Mouse (Mus musculus): ENCODE data around the gene Adamts18.
"Not testable (repeated sequence)": the region's sequence is repeated elsewhere in the genome, so short reads cannot be mapped to it uniquely, and the experiment has no call there.

The Adamts18 gene

DNA sequence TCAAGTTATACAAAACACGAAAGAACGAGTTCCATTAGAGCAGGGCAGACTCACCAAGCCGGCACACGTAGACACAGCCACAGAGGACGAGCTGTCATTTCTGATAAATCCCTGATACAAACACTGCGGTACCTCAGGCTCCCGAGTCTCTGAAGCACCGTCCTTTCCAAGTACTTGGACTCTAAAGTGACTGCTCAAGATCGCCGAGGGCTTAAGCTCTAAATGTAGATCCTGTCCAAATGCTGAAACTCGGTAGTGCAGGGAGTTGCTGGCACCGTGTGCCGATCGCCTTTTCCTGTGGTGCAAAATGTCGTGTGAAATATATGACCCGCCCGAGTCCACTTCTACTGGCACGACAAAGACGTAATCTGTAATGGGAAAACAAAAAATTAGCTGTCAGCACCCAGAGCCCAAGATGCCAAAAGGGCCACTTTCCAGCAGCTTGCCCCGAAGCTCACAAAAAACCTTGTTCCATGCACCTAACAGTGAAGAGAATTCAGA, 3.7 kb downstream of the Adamts18 start:
- DNase-seq (ENCODE audit: low read depth, low spot score) = peak; percentile 48

DNA sequence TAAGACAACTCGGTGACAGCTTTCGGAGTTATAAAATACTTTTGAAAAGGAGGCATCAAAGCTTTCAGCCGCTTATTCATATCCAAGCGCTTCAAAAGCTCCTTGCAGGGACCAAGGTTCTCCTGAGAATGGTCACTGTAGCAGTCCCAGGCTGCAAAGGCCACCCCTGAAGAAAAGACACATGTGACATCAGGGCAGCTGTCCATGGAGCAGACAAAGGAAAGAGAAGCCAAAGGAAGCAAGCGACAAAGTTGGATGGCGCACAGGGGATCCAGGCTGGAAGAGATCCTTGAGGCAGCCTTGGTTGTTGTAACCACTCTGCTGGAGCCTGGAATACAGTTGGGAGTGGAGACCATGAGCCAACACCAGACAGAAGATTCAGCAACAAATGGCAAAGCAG, 10.3 kb downstream of the Adamts18 start:
- DNase-seq (ENCODE audit: low read depth, low spot score) = no peak

DNA sequence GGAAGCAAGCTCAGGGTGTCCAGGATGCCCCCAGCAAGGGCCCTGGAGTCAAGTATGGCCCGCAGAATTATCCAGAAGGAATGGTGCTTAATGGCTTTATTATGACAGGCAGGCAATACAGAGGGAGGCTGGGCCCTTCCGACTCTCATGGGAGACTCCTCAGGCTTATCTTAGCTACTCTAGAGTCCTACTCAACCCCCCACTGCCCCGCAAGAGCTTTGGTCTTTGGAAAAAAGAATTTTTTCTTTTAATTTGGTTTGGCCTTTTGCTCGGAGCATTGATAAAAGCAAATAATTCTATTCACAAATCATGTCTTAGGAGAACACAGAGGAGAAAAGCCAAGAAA, 11.0 kb downstream of the Adamts18 start:
- no peak for DNase-seq (ENCODE audit: low read depth, low spot score)

DNA sequence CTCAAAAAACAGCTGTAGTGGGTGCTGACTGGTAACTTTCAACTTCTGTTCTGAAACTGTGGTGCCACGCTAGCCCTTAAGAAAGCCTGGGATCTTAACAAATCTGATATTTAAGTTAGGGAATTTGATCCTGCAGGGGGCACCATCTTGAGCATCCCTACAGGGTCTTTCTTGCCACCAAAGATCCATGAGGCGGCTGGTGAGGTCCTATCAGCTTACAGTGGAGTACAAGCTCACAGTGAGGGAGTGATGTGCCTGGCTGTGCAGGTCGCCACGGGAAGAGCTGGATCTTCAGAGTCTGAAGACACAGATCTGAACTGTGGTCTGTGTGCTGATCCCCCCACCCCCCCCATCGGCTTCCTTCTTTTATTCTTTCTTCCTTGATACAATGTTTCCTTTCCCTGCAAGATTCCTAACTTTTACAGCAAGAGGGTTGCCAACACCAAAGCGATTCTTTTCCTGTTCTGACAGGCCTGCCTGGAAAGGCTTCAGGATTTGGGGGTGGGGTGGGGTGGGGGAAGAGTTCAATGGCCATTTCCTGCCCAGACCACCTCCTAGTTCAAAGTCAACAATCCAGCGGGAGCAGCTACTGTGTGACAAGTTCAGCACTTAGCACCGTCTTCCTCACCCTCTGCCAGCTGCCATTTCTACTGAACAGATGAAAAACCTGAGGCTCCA, 11.5 kb downstream of the Adamts18 start:
- no peak for DNase-seq (ENCODE audit: low read depth, low spot score)

DNA sequence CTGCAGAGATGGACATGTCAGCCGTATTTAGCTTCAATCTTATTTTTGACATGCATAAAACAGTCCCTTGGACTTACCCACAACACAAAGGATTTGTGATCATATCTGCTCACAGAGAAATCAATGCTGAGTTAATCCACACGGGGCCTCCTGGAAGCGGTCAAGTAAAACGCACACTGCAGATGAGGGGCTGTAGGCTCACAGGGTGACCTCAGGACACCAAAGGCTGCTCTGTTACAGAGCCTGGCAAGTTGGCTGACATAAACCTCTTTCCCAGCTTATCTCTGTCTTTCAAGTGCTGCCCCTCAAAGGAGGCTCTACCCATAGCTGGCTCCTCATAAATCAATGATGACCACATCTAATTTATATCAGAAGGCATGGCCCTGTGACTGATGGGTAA, 14.9 kb downstream of the Adamts18 start:
- DNase-seq (ENCODE audit: low read depth, low spot score) = no peak

DNA sequence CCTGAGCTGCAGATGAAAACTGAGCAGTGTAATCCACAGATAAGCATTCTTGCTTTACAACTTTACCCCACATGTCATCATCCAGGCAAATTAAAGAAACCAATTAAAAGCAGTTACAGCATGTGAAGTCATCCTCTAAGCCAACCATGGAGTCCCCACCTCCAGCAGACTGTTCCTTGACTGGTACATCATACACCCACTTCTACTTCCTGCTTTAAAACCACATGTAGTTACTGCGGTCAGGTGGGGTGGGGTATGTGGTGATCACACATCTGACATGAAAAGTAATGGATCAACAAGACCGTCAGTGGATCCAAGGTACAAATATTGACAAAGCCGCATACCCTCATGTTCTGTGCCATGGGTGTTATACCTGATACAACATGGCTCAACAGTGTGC, 21.3 kb downstream of the Adamts18 start:
- DNase-seq (ENCODE audit: low read depth, low spot score) = no peak

DNA sequence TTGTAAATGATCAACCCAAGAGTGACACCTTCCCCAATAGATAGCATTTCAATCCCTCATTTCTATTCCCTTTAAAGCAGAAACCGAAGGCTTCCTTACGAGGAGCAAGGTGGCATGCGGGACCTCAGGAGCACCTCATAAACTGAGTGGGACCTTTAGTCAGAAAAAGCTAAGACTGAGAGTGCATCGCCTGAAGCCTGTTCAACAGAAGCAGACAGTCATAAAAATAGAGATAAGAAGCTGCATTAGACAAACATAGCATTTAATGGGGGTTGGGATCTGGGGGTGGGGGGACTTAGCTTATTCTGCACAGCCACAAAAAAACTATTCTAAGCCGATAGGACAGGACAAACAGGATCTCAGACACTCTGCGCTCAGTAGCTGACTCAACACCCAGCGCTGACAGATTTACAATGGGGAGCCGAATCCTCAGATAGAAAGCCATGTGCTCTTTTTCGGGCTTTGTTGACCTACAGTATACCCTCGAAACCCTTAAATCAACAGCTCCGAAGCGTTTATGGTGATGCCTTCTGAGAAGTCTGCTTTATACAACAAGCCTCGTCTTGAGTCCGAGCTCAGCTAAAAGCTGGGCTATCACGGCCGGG, 27.5 kb downstream of the Adamts18 start:
- DNase-seq (ENCODE audit: low read depth, low spot score) = peak; percentile 3

DNA sequence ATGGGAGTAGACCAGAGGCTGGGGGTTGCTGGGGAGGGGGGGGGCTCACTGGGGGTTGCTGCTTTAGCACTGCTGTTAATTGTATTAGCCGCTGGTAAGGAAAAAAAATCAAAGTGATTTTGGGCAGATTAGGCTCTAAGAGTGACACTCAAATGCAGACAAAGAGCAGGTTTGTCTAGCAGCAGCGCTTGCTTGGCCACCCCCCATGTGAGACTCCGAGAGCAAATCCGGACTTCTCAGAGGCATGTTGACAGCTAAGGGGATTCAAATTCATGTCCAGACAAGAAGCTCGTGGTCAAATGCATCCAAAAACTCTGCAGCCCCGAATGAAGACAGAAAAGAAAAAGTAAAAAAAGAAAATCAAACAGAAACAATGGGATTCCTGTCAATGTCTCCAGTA, 34.6 kb downstream of the Adamts18 start:
- DNase-seq (ENCODE audit: low read depth, low spot score) = no peak

GRCm38 (mm10) chr8:113811521-113811920, 37.0 kb downstream of the Adamts18 start:
- peak; percentile 73 for DNase-seq (ENCODE audit: low read depth, low spot score)

- no peak for DNase-seq (ENCODE audit: low read depth, low spot score)
Measured at GRCm38 (mm10) chr8:113809929-113810328, 38.6 kb downstream of the Adamts18 start.

- no peak for DNase-seq (ENCODE audit: low read depth, low spot score)
Measured at GRCm38 (mm10) chr8:113803830-113804611, 44.5 kb downstream of the Adamts18 start.

DNA sequence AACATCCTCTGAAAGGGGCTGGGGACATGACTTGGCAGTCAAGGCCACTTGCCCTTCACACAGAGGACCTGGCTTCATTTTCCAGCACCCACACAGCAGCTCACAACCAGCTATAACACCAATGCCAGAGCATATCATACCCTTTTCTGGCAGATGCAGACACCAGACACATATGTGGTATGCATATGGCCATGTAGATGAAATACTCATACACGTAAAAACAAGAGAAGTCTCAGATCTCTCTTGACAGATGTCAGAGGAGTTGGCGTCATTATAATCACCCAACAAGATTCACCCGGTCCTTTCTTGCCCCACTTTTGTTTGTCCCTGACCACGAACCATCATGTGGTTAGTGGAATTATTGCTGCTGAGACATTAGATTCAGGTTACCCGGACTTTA, 47.0 kb downstream of the Adamts18 start:
- no peak for DNase-seq (ENCODE audit: low read depth, low spot score)

DNA sequence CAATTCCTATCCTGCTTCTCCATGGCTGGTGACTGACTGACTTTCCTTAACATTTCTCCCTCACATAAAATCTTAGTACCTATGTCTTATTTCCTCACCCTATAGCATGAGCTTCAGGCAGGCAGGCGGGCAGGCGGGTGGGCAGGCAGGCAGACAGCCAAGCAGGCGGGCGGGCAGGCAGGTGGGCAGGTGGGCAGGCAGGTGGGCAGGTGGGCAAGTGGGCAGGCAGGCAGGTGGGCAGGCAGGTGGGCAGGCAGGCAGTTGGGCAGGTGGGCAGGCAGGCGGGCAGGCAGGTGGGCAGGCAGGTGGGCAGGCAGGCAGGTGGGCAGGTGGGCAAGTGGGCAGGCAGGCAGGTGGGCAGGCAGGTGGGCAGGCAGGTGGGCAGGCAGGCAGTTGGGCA, 48.0 kb downstream of the Adamts18 start:
- not testable (repeated sequence) for DNase-seq (ENCODE audit: low read depth, low spot score)

DNA sequence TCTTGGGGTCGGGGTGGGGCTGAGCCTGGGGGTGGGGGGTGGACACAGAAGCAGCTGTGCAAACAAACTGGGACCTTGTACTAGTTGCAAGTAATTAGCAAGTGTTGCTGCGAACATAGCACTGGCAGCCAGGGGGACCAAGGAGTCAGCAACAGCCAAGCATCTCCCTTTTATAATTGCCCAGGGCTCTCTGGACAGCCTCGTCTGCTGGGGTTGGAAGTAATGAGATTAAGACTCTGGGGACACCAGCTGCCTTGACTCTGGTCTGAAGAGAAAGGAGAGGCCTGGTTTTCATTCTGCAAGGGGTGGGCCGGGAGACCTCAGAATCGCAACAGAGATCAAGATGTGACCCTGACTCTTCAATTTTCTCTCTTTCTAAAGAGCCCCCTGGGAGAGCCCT, 49.0 kb downstream of the Adamts18 start:
- DNase-seq (ENCODE audit: low read depth, low spot score) = no peak

GRCm38 (mm10) chr8:113791856-113792255, 56.7 kb downstream of the Adamts18 start:
- peak; percentile 27 for DNase-seq (ENCODE audit: low read depth, low spot score)

- peak; percentile 49 for DNase-seq (ENCODE audit: low read depth, low spot score)
Measured at GRCm38 (mm10) chr8:113791061-113791460, 57.5 kb downstream of the Adamts18 start.

GRCm38 (mm10) chr8:113783711-113784110, 64.8 kb downstream of the Adamts18 start:
- no peak for DNase-seq (ENCODE audit: low read depth, low spot score)

GRCm38 (mm10) chr8:113781554-113781953, 67.0 kb downstream of the Adamts18 start:
- DNase-seq (ENCODE audit: low read depth, low spot score) = no peak

- DNase-seq (ENCODE audit: low read depth, low spot score) = no peak
Measured at GRCm38 (mm10) chr8:113775361-113775760, 73.2 kb downstream of the Adamts18 start.

GRCm38 (mm10) chr8:113768861-113769410, 79.6 kb downstream of the Adamts18 start:
- no peak for DNase-seq (ENCODE audit: low read depth, low spot score)

DNA sequence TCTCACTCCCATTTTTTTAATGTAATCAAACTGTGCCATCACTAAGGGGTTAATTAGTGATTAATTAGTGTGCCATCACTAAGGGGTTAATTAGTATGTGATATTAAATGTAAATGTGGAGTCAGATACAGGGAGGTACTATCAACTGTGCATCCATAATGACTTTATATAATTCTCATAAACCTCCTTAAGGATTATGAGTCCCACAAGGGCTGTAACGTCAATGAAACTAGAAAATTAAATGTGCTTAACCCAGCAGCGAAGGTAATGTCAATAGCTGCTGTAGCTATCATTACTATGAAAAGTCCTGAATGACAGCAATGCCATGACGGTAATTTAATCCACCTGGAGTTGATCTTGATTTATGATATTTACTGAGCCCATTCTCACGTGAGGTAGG, 83.4 kb downstream of the Adamts18 start:
- no peak for DNase-seq (ENCODE audit: low read depth, low spot score)

DNA sequence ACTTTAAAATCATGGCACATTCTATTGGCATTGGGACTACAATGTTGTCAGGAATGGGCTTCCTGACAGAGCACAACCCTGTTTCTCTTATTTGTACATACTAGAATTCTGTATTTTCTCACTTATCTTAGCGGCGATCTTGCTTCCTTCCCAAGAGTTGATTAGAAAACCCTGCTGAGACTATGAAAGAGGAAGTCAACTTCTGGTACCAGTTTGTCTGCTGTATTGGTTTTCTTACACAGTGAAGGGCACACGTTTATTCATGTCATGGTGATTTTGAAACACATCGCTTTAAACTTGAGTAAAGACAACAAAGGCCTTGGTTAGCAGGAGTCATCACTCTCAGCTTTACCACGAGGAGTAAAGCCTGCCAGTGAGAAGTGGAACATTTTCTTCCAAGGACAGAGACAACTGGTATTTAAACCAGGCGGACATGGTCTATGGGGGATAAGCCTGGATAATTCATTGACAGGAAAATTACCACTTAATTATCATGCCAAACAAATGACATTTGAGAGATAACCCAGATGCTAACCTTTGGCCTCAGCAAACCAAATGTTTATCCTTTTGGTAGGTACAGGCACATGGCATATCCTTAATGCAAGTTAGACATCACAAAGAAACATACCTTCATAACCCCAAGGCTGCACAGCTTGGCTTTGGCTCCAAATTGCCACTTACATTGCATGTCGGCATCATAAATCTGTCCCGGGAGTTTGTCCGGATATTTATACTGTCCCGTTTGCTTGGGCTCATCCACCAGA, 84.8 kb downstream of the Adamts18 start:
- DNase-seq (ENCODE audit: low read depth, low spot score) = no peak
